Mouse (Mus musculus) MEL (cell line): ENCODE results near the gene Clec3b.

Source experiments
- CHD1 ChIP-seq: IDR thresholded peaks from 2 replicates; pipeline ENCODE4 v1.6.1; 2012; ENCODE audit warnings: low read depth, mild to moderate bottlenecking, inconsistent platforms, low read length, improper control_type of control experiment
- CTCF ChIP-seq, 3 experiments: IDR thresholded peaks in 2 of 3; conservative IDR thresholded peaks in 1 of 3; 2 replicates each; pipeline ENCODE4 v1.5.1; 2011 to 2012; ENCODE audit warnings: low read length in 3 of 3, low read depth in 2 of 3, mild to moderate bottlenecking in 2 of 3, improper control_type of control experiment in 1 of 3, inconsistent platforms in 1 of 3, mixed read lengths in 1 of 3, moderate library complexity in 1 of 3; ENCODE audit not compliant: control insufficient read depth in 1 of 3, insufficient read depth in 1 of 3, poor library complexity in 1 of 3, severe bottlenecking in 1 of 3
- GABPA ChIP-seq: IDR thresholded peaks from 2 replicates; pipeline ENCODE4 v1.6.1; 2012; ENCODE audit warnings: low read depth, mild to moderate bottlenecking, inconsistent platforms, low read length, improper control_type of control experiment, moderate library complexity
- HCFC1 ChIP-seq: IDR thresholded peaks from 2 replicates; pipeline ENCODE4 v1.6.1; 2012; ENCODE audit warnings: low read depth, mild to moderate bottlenecking, inconsistent platforms, low read length, improper control_type of control experiment, moderate library complexity
- JUND ChIP-seq: IDR thresholded peaks from 2 replicates; pipeline ENCODE4 v1.6.1; 2011; ENCODE audit warnings: low read depth, mild to moderate bottlenecking, improper control_type of control experiment, low read length
- MEF2A ChIP-seq: IDR thresholded peaks from 2 replicates; pipeline ENCODE4 v1.6.1; 2014; ENCODE audit warnings: low read depth, mild to moderate bottlenecking, inconsistent platforms, low read length, improper control_type of control experiment; ENCODE audit not compliant: poor library complexity, insufficient replicate concordance, severe bottlenecking; ENCODE audit errors: extremely low read depth
- POLR2A ChIP-seq, 2 experiments: IDR thresholded peaks; 2 replicates each; pipeline ENCODE4 v1.6.1; 2011 to 2012; ENCODE audit warnings: low read length in 2 of 2, mild to moderate bottlenecking in 2 of 2, control low read depth in 1 of 2, improper control_type of control experiment in 1 of 2, low read depth in 1 of 2, moderate library complexity in 1 of 2; ENCODE audit not compliant: control insufficient read depth in 1 of 2, insufficient read depth in 1 of 2, poor library complexity in 1 of 2
- POLR2AphosphoS2 ChIP-seq: IDR thresholded peaks from 2 replicates; pipeline ENCODE4 v1.6.1; 2011; ENCODE audit warnings: low read length, improper control_type of control experiment
- RAD21 ChIP-seq: IDR thresholded peaks from 2 replicates; pipeline ENCODE4 v1.6.1; 2011; ENCODE audit warnings: mild to moderate bottlenecking, low read depth, low read length, improper control_type of control experiment
- TCF12 ChIP-seq: IDR thresholded peaks from 2 replicates; pipeline ENCODE4 v1.6.1; 2014; ENCODE audit warnings: low read depth, mild to moderate bottlenecking, inconsistent platforms, low read length, improper control_type of control experiment, moderate library complexity
- ZNF384 ChIP-seq: IDR thresholded peaks from 2 replicates; pipeline ENCODE4 v1.6.1; 2012; ENCODE audit warnings: low read depth, mild to moderate bottlenecking, inconsistent platforms, low read length, improper control_type of control experiment

DNA sequence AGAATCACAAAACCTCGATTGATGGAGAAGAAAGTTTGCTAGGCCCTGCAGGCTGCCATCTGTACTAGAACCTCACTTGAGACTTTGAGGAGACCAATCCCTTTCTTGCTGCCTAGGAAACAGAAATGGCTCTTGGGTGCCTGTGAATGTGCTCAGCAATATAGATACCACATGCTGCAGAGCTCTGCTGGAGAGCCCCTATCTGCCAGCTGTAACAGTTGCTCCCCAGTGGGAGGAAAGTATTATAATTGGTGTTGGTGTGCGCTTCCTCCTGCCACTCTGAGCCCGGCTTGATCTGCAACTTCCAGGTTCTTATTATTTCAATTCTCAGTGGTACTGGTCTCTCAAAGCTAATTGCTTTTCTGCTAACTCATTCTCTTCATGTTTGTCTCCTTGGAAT lies 27.7 kb upstream of the Clec3b start:
- TF ChIP-seq POLR2A (IDR thresholded peaks at IDR 0.05; ENCODE audit: control insufficient read depth in 1 of 2, insufficient read depth in 1 of 2, low read depth in 1 of 2, low read length in 2 of 2, poor library complexity in 1 of 2) (no peak), ZNF384 (no peak), TCF12 (no peak), JUND (no peak), RAD21 (no peak), CTCF (IDR thresholded peaks at IDR 0.05 in 2 of 3, conservative IDR thresholded peaks at IDR 0.05 in 1 of 3; ENCODE audit: control insufficient read depth in 1 of 3, insufficient read depth in 1 of 3, low read depth in 2 of 3, low read length in 3 of 3, poor library complexity in 1 of 3, severe bottlenecking in 1 of 3) (no peak), HCFC1 (no peak), MEF2A (no peak), POLR2AphosphoS2 (no peak), CHD1 (no peak), GABPA (no peak)
